Mouse (Mus musculus): ENCODE data around the gene Acad12. TPM values are rescaled to one million over a fixed set of nuclear protein-coding genes. Genes with fewer than 3 reads are reported as not detected.
A peak's percentile ranks its signal among the peaks of the same experiment; 100 is the strongest.
"Not testable (repeated sequence)": the region's sequence is repeated elsewhere in the genome, so short reads cannot be mapped to it uniquely, and the experiment has no call there.

The Acad12 gene
- polyA plus RNA-seq (2015; fragmentation: Nextera tagmentation; extraction: Ambion mirVana): 1.2 and 1.9 TPM in 2 replicates

DNA sequence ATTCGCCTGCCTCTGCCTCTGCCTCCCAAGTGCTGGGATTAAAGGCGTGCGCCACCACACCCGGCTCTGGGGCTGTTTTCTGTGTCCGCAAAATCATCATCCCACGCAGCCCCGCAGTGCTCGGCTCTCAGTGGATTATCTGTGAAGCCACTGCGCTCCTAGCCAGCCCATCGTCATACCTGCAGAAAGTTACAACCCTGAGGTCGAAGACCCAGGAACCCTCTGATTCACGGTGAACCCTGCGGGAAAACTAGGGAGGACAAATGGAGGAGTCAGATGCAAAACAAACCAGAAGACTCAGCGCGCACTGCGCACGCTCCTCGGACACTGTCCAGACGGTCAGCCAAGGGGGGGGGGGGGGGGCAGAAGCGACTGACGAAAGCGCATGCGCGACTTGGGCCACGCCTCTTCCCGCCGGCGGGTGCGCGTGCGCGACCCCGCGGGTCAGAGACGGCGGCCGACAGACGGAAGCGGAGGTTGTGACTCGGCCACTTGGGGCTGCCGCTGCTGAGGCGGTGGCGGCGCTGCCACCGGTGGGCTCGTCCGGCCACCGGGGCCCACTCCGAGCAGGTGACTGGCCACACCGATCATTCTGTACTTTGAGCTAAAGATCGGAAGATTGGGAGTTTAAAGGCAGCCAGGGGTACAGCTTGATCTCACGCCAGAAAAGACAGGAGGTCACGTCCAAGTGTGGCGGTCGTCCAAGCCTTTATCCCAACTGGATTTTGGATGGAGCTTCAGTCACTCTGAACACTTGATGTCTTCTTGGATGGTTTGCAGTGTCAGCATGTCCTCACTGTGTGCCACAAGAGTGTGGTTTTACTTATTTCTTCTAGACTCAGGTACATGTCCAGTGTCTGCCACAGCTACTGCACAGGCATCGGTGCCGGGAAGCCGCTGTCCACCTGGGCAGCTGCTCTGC is at the start of gene Acad12:
Gene Acad12 (minus strand): TSS at position 347 of the 922 bp plus-strand sequence.
- Histone ChIP-seq H3K4me2 (peak within 1 kb of the TSS; percentile 72), H3K4me1 (peaks cover 7% of the 10 kb centered on the region), H3K4me3 (peak within 1 kb of the TSS; percentile 72), H3K27ac (peak within 1 kb of the TSS; percentile 58), H3K27me3 (no peaks in the 10 kb centered on the region), H3K9me3 (no peaks in the 10 kb centered on the region), H3K36me3 (0 out of 2 replicates have a peak, but pooled peaks cover 3% of the 10 kb centered on the region), H3K9ac (peak within 1 kb of the TSS; percentile 85)
- ATAC-seq (ENCODE audit: insufficient number of reproducible peaks, insufficient read depth, low FRiP score, low TSS enrichment, low read depth): peak; percentile 53
- under 1% methylated on average over 57 of the region's 58 CpGs for WGBS

DNA sequence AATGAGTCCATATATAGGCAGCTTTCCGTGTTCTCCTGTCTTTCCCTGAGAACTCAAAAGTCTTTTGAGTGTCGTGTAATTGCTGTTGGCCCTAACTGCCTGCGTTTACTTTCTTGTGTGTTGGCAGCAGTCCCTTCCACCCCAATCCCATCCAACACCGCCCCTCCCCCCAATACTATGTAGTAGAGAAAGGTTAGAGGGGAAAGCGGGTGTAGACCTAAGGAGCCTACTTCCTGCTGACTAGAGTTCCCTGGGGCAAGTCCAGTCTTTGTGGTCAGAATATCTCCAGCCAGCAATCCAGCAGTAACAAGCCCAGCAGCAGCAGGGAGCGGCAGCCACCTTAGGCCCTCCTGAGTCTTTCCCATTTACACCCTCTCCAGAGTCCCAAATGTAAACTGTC is 49.7 kb upstream of the Acad12 start:
- Histone ChIP-seq H3K4me1 (no peaks in the 10 kb centered on the region), H3K4me2 (no peak overlapping the region), H3K9me3 (no peaks in the 10 kb centered on the region), H3K4me3 (no peak overlapping the region), H3K9ac (no peak overlapping the region), H3K36me3 (peaks cover 91% of the 10 kb centered on the region), H3K27me3 (no peaks in the 10 kb centered on the region), H3K27ac (no peak overlapping the region)
- 67% methylated on average over 6 of the region's 6 CpGs for WGBS
- ATAC-seq (ENCODE audit: insufficient number of reproducible peaks, insufficient read depth, low FRiP score, low TSS enrichment, low read depth): no peak

DNA sequence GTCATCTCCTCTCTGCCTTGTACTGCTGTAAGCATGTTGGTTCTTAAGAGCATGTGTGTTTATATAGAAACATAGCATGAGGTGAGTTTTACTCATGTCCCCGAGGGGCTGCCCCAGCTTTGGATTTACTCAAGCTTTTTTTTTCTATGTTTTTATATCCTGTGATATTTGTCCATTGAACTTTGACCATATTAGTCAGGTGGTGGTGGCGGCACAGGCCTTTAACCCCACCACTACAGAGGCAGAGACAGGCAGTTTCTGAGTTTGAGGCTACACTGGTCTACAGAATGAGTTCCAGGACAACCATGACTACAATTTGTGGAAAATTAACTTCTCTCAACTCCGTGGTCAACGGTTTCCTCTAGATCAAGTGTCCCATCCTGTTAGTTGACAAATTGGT is 48.3 kb upstream of the Acad12 start:
- H3K4me2 ChIP-seq: no peak overlapping the region
- H3K4me1 ChIP-seq: no peaks in the 10 kb centered on the region
- no peak for ATAC-seq (ENCODE audit: insufficient number of reproducible peaks, insufficient read depth, low FRiP score, low TSS enrichment, low read depth)
- no peak overlapping the region for H3K27ac ChIP-seq
- no peaks in the 10 kb centered on the region for H3K27me3 ChIP-seq
- H3K36me3 ChIP-seq: peaks cover 88% of the 10 kb centered on the region
- H3K4me3 ChIP-seq: no peak overlapping the region
- H3K9ac ChIP-seq: no peak overlapping the region
- 85% methylated on average over 4 of the region's 4 CpGs for WGBS
- H3K9me3 ChIP-seq: no peaks in the 10 kb centered on the region

DNA sequence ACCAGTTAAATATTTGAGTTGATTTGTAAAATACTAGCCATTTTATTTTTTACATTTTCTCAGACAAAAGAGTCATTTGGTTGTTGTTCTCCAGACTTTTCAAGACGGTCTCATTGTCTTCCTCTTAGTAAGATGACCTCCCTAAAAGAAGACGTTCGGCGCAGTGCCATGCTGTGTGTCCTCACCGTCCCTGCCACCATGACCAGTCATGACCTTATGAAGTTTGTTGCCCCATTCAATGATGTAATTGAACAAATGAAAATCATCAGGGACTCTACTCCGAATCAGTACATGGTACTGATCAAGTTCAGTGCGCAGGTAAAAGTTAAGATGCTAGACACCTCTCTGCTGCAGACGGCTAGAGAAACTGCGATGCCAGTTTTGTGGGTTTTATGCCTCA is 46.2 kb upstream of the Acad12 start:
- ATAC-seq (ENCODE audit: insufficient number of reproducible peaks, insufficient read depth, low FRiP score, low TSS enrichment, low read depth): no peak
- Histone ChIP-seq H3K27ac (no peak overlapping the region), H3K4me1 (peaks cover 10% of the 10 kb centered on the region), H3K4me3 (no peak overlapping the region), H3K9me3 (no peaks in the 10 kb centered on the region), H3K27me3 (no peaks in the 10 kb centered on the region), H3K4me2 (no peak overlapping the region), H3K36me3 (peaks cover 68% of the 10 kb centered on the region), H3K9ac (no peak overlapping the region)
- WGBS: 94% methylated on average over 9 of the region's 9 CpGs

DNA sequence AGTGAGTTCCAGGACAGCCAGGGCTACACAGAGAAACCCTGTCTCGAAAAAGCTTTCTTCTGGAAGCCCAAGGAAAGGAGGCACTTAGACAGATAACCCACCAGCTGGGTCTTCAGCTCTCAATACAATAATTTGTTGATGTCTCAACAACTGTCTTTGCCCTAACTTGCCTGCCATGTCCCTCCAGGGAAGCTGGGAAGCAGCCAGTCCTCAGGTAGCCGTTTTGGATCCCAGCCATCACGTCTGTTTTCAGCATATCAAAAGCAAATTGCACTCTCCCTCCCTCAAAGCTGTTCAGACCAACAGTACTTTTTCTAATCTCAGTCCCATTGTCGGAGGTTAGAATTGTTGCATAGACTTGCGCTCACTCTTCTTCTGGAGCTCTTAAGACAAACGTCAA is 45.3 kb upstream of the Acad12 start:
- no peak overlapping the region for H3K4me2 ChIP-seq
- 73% methylated on average over 6 of the region's 6 CpGs for WGBS
- no peaks in the 10 kb centered on the region for H3K27me3 ChIP-seq
- H3K4me3 ChIP-seq: no peak overlapping the region
- no peaks in the 10 kb centered on the region for H3K9me3 ChIP-seq
- no peak overlapping the region for H3K27ac ChIP-seq
- H3K9ac ChIP-seq: no peak overlapping the region
- ATAC-seq (ENCODE audit: insufficient number of reproducible peaks, insufficient read depth, low FRiP score, low TSS enrichment, low read depth): no peak
- peaks cover 62% of the 10 kb centered on the region for H3K36me3 ChIP-seq
- peaks cover 15% of the 10 kb centered on the region for H3K4me1 ChIP-seq

DNA sequence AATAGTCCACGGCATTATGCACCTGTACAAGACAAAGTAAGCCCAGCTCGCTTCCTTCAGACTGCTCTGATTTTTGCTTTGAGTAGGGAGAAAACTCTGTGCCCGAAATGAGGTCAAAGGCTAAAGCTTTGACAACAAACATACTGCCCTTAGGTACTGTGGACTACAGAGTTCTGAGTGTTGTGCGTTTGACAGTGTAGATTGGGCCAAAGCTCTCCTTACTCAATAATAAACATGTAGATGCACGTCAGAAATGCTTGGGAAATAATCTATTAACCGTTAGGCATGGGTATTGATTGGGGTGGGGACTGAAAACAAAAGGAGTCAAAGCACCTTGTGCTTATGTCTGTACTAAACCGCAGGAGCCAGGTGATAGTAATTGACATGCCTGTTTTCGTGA is 44.7 kb upstream of the Acad12 start:
- H3K4me1 ChIP-seq: peaks cover 15% of the 10 kb centered on the region
- H3K9ac ChIP-seq: no peak overlapping the region
- H3K4me2 ChIP-seq: no peak overlapping the region
- no peaks in the 10 kb centered on the region for H3K27me3 ChIP-seq
- peaks cover 56% of the 10 kb centered on the region for H3K36me3 ChIP-seq
- H3K4me3 ChIP-seq: no peak overlapping the region
- no peaks in the 10 kb centered on the region for H3K9me3 ChIP-seq
- H3K27ac ChIP-seq: no peak overlapping the region
- WGBS: 86% methylated on average over 8 of the region's 8 CpGs
- no peak for ATAC-seq (ENCODE audit: insufficient number of reproducible peaks, insufficient read depth, low FRiP score, low TSS enrichment, low read depth)

DNA sequence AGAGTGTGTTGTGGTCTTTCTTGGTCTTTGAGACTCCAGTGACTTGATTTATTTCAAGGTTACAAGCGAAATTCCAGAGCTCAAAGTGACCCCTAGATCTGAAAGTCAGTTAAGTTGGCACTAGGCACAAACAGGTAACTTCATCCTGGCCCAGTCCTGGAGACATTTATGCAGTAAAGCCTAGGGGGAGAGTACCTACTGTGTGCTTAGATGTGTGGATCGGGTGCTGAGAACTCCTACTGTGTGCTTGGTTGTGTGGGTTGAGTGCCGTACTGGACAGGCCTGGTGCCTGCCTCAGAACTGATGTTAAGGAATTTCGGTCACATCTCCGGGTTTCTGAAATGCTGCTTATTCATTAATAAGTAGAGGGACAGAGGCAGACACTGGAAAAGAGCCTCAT is 42.8 kb upstream of the Acad12 start:
- Histone ChIP-seq H3K4me2 (peak overlapping the region; percentile 83), H3K4me1 (peaks cover 15% of the 10 kb centered on the region), H3K4me3 (peak overlapping the region; percentile 96), H3K27me3 (no peaks in the 10 kb centered on the region), H3K36me3 (peaks cover 39% of the 10 kb centered on the region), H3K27ac (no peak overlapping the region), H3K9ac (peak overlapping the region; percentile 96), H3K9me3 (no peaks in the 10 kb centered on the region)
- no peak for ATAC-seq (ENCODE audit: insufficient number of reproducible peaks, insufficient read depth, low FRiP score, low TSS enrichment, low read depth)
- WGBS: 80% methylated on average over 5 of the region's 5 CpGs

DNA sequence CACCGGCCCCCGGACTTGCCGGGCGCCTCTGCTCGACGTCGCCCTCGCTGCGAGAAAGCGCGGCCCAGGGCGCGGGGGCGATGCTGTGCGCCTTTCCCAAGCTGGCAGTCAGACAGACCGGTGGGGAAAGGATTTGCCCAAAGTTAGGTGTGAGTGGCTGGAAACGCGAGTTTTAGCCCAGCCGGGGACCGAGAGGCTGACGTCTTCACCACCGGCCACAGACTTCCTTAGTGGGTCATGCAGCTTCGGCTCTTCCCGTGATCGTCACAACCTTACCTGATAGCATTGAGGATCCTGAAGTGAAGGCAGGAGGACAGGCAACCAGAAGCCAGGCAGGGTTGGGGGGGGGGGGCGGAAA is 42.1 kb upstream of the Acad12 start:
- H3K4me3 ChIP-seq: peak overlapping the region; percentile 96
- 0% methylated on average over 26 of the region's 26 CpGs for WGBS
- H3K27ac ChIP-seq: peak overlapping the region; percentile 51
- no peaks in the 10 kb centered on the region for H3K27me3 ChIP-seq
- H3K36me3 ChIP-seq: peaks cover 32% of the 10 kb centered on the region
- H3K4me2 ChIP-seq: peak overlapping the region; percentile 83
- peak overlapping the region; percentile 96 for H3K9ac ChIP-seq
- peaks cover 15% of the 10 kb centered on the region for H3K4me1 ChIP-seq
- no peaks in the 10 kb centered on the region for H3K9me3 ChIP-seq
- ATAC-seq (ENCODE audit: insufficient number of reproducible peaks, insufficient read depth, low FRiP score, low TSS enrichment, low read depth): no peak

DNA sequence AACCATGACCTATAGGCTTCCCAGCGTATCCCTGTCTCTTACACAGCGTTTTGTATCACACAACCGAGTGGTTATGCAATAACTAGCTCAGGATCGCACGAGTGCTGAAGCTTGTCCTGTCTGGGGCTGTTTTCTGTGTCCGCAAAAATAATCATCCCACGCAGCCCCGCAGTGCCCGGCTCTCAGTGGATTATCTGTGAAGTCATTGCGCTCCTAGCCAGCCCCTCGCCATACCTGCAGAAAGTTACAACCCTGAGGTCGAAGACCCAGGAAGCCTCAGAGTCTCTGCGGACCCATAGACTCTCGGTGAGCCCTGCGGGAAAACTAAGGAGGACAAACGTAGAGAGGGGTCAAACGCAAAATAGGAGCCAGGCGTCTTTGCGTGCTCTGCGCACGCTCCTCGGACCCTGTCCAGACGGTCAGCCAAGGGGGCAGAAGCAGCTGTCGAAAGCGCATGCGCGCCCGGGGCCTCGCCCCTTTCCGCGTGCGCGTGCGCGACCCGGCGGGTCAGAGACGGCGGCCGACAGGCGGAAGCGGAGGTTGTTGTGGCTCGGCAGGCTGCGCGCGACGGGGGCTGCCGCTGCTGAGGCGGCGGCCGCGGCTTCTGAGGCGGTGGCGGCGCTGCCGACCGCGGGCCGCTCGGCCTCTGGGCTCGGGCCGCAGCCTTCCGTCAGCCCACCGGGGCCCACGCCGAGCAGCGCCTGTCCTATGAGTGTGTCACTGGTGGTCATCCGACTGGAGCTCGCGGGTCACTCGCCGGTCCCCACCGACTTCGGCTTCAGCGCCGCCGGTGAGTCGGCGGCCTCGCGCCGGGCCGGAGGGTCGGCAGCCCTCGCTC is 41.5 kb upstream of the Acad12 start, which contains the start of the genes Acad10 and Brap:
Gene Acad10 (minus strand): TSS at position 456 of the 838 bp plus-strand sequence.
Gene Brap (plus strand): TSS at position 505 of the 838 bp plus-strand sequence.
- peak within 1 kb of the TSS; percentile 83 for H3K4me2 ChIP-seq
- WGBS: 1% methylated on average over 83 of the region's 85 CpGs
- H3K27me3 ChIP-seq: no peaks in the 10 kb centered on the region
- H3K27ac ChIP-seq: peak within 1 kb of the TSS; percentile 51
- peaks cover 28% of the 10 kb centered on the region for H3K36me3 ChIP-seq
- H3K4me3 ChIP-seq: peak within 1 kb of the TSS; percentile 96
- H3K9me3 ChIP-seq: no peaks in the 10 kb centered on the region
- peak within 1 kb of the TSS; percentile 96 for H3K9ac ChIP-seq
- H3K4me1 ChIP-seq: peaks cover 15% of the 10 kb centered on the region
- 0 out of 2 replicates have a peak, but pooled peaks have one; percentile 60 for ATAC-seq (ENCODE audit: insufficient number of reproducible peaks, insufficient read depth, low FRiP score, low TSS enrichment, low read depth)

DNA sequence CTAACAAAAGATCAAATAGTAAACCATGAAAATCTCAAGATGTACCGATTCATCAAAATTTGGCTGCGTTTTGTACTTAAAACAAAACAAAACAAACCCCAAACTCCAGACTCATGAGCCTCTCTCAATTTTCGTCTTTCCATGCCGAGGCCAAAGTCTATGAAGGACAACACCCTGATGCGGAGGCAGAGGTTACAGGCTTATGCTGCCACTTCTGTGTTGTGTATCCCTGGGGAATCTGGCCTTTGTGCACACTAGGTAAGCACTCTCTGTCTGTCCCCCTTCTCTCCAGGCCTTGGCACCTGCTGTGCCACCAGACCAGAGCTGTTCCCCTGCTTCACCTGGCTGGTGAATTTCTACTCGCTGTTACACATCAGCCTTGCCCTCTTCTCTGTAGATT is 38.9 kb upstream of the Acad12 start:
- not testable (repeated sequence) for H3K27me3 ChIP-seq; H3K9me3 ChIP-seq; H3K27ac ChIP-seq; H3K4me3 ChIP-seq; H3K36me3 ChIP-seq; H3K9ac ChIP-seq; H3K4me2 ChIP-seq; ATAC-seq (ENCODE audit: insufficient number of reproducible peaks, insufficient read depth, low FRiP score, low TSS enrichment, low read depth)
- 85% methylated on average over 6 of the region's 6 CpGs for WGBS
- H3K4me1 ChIP-seq: peaks cover 15% of the 10 kb centered on the region

DNA sequence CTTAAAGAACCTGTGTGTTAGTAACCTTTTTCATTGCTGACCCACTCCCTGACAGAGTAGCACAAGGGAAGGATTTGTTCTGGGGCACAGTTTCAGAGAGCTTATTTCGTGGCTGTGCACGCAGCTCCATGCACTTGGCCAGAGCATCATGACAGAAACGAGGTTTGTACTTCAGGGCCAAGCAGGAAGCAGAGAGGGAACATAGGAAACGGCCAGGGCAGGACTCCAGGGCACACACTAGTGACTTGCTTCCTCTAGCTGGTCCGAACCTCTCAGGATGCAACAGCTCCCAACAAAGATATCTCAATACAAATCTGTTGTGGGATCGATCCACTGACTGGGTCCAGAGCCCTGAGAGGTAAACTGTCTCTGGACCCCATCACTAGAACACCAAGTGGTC is 38.1 kb upstream of the Acad12 start:
- H3K27ac ChIP-seq; H3K9ac ChIP-seq; ATAC-seq (ENCODE audit: insufficient number of reproducible peaks, insufficient read depth, low FRiP score, low TSS enrichment, low read depth); H3K36me3 ChIP-seq; H3K4me3 ChIP-seq; H3K27me3 ChIP-seq; H3K9me3 ChIP-seq; H3K4me2 ChIP-seq: not testable (repeated sequence)
- 73% methylated on average over 6 of the region's 6 CpGs for WGBS
- H3K4me1 ChIP-seq: peaks cover 14% of the 10 kb centered on the region
